Mouse (Mus musculus): ENCODE results near the gene Coq8b.
A peak's percentile ranks its signal among the peaks of the same experiment; 100 is the strongest.

Gene Coq8b

GRCm38 (mm10) chr7:27232781-27233281 is at the start of gene Coq8b:
Coq8b (plus strand) TSS chr7:27233023.
- peak; percentile 85 for DNase-seq (ENCODE audit: low spot score)

GRCm38 (mm10) chr7:27184964-27185363 is 47.9 kb upstream of the Coq8b start:
- DNase-seq (ENCODE audit: low spot score) = no peak

GRCm38 (mm10) chr7:27185986-27186385 is 46.8 kb upstream of the Coq8b start:
- no peak for DNase-seq (ENCODE audit: low spot score)

GRCm38 (mm10) chr7:27189271-27189931 is 43.4 kb upstream of the Coq8b start:
- no peak for DNase-seq (ENCODE audit: low spot score)

- no peak for DNase-seq (ENCODE audit: low spot score)
Observed at GRCm38 (mm10) chr7:27192434-27192833, 40.4 kb upstream of the Coq8b start.

- DNase-seq (ENCODE audit: low spot score) = no peak
Observed at GRCm38 (mm10) chr7:27193731-27194130, 39.1 kb upstream of the Coq8b start.

GRCm38 (mm10) chr7:27195681-27196611 is 36.9 kb upstream of the Coq8b start, which contains the start of the genes BC024978 and Snrpa:
BC024978 (plus strand) TSS chr7:27195781.
Snrpa (minus strand) TSS chr7:27196271.
- DNase-seq (ENCODE audit: low spot score) = peak; percentile 87

- DNase-seq (ENCODE audit: low spot score) = no peak
Observed at GRCm38 (mm10) chr7:27197136-27197535, 35.7 kb upstream of the Coq8b start.

GRCm38 (mm10) chr7:27197634-27198033 is 35.2 kb upstream of the Coq8b start:
- no peak for DNase-seq (ENCODE audit: low spot score)

- no peak for DNase-seq (ENCODE audit: low spot score)
Observed at GRCm38 (mm10) chr7:27198355-27198754, 34.5 kb upstream of the Coq8b start.

GRCm38 (mm10) chr7:27198779-27199178 is 34.0 kb upstream of the Coq8b start:
- DNase-seq (ENCODE audit: low spot score) = no peak

- DNase-seq (ENCODE audit: low spot score) = no peak
Observed at GRCm38 (mm10) chr7:27203730-27204449, 28.9 kb upstream of the Coq8b start.

- no peak for DNase-seq (ENCODE audit: low spot score)
Observed at GRCm38 (mm10) chr7:27212626-27213025, 20.2 kb upstream of the Coq8b start.

GRCm38 (mm10) chr7:27218586-27218985 is 14.2 kb upstream of the Coq8b start:
- no peak for DNase-seq (ENCODE audit: low spot score)

- no peak for DNase-seq (ENCODE audit: low spot score)
Observed at GRCm38 (mm10) chr7:27219937-27220336, 12.9 kb upstream of the Coq8b start.

- DNase-seq (ENCODE audit: low spot score) = no peak
Observed at GRCm38 (mm10) chr7:27221939-27222338, 10.9 kb upstream of the Coq8b start.

GRCm38 (mm10) chr7:27222538-27222937 is 10.3 kb upstream of the Coq8b start:
- DNase-seq (ENCODE audit: low spot score) = no peak

- DNase-seq (ENCODE audit: low spot score) = peak; percentile 30
Observed at GRCm38 (mm10) chr7:27224877-27225575, 7.8 kb upstream of the Coq8b start.

GRCm38 (mm10) chr7:27227276-27227675 is 5.5 kb upstream of the Coq8b start:
- no peak for DNase-seq (ENCODE audit: low spot score)

- no peak for DNase-seq (ENCODE audit: low spot score)
Observed at GRCm38 (mm10) chr7:27227676-27228075, 5.1 kb upstream of the Coq8b start.

GRCm38 (mm10) chr7:27228281-27228821 is 4.5 kb upstream of the Coq8b start, which contains the start of gene Itpkc:
Itpkc (minus strand) TSS chr7:27228661.
- peak; percentile 88 for DNase-seq (ENCODE audit: low spot score)
